Mouse (Mus musculus): ENCODE results near the gene Wnk2. TPM values are rescaled to one million over a fixed set of nuclear protein-coding genes. Genes with fewer than 3 reads are reported as not detected.
"Not testable (repeated sequence)": the region's sequence is repeated elsewhere in the genome, so short reads cannot be mapped to it uniquely, and the experiment has no call there.

The Wnk2 gene
- polyA plus RNA-seq, 1 experiment from 2014 or later: 16.0 TPM

GRCm38 (mm10) chr13:49054753-49055152, 93.1 kb downstream of the Wnk2 start:
- ATAC-seq (ENCODE audit: low FRiP score); H3K4me2 ChIP-seq (replicated peaks); H3K27ac ChIP-seq; H3K9me3 ChIP-seq (replicated peaks); H3K9ac ChIP-seq; H3K4me3 ChIP-seq; H3K27me3 ChIP-seq; H3K4me1 ChIP-seq: not testable (repeated sequence)
- H3K36me3 ChIP-seq: peaks cover 42% of the 10 kb centered on the region

GRCm38 (mm10) chr13:49053333-49053732, 94.5 kb downstream of the Wnk2 start:
- H3K9me3 ChIP-seq (replicated peaks): no peaks in the 10 kb centered on the region
- H3K9ac ChIP-seq: no peak overlapping the region
- no peak for ATAC-seq (ENCODE audit: low FRiP score)
- H3K36me3 ChIP-seq: peaks cover 33% of the 10 kb centered on the region
- no peaks in the 10 kb centered on the region for H3K27me3 ChIP-seq
- no peak overlapping the region for H3K27ac ChIP-seq
- no peak overlapping the region for H3K4me3 ChIP-seq
- H3K4me2 ChIP-seq (replicated peaks): no peak overlapping the region
- WGBS: 82% methylated on average over 2 of the region's 2 CpGs
- H3K4me1 ChIP-seq: no peaks in the 10 kb centered on the region

GRCm38 (mm10) chr13:49052512-49052911, 95.3 kb downstream of the Wnk2 start:
- no peak overlapping the region for H3K4me3 ChIP-seq
- H3K36me3 ChIP-seq: peaks cover 32% of the 10 kb centered on the region
- WGBS: 46% methylated on average over 9 of the region's 9 CpGs

DNA sequence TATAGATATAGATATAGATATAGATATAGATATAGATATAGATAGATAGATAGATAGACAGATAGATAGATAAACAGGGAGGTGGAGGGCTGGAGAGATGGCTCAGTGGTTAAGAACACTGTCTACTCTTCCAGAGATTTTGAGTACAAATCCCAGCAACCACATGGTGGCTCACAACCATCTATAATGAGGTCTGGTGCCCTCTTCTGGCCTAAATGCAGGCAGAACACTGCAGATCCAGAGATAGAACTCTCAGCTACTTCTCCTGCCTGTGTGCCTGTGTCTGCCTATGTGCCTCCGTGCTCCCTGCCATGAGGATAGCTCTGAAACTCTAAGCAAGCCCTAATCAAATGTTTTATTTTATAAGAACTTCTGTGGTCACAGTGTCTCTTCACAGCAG, 100.4 kb downstream of the Wnk2 start:
- H3K9ac ChIP-seq: no peak overlapping the region
- H3K27ac ChIP-seq: no peak overlapping the region
- no peaks in the 10 kb centered on the region for H3K27me3 ChIP-seq
- no peak overlapping the region for H3K4me3 ChIP-seq
- ATAC-seq (ENCODE audit: low FRiP score): no peak
- 82% methylated on average over 1 of the region's 1 CpGs for WGBS
- H3K4me2 ChIP-seq (replicated peaks): no peak overlapping the region
- peaks cover 16% of the 10 kb centered on the region for H3K4me1 ChIP-seq
- H3K9me3 ChIP-seq (replicated peaks): no peaks in the 10 kb centered on the region
- H3K36me3 ChIP-seq: peaks cover 21% of the 10 kb centered on the region

More at GRCm38 (mm10) chr13:49052512-49052911, 95.3 kb downstream of the Wnk2 start:
- Histone ChIP-seq H3K4me1 (no peaks in the 10 kb centered on the region), H3K27ac (no peak overlapping the region), H3K4me2 (replicated peaks) (no peak overlapping the region), H3K27me3 (no peaks in the 10 kb centered on the region), H3K9me3 (replicated peaks) (no peaks in the 10 kb centered on the region), H3K9ac (no peak overlapping the region)
- ATAC-seq (ENCODE audit: low FRiP score): no peak

- WGBS: 30% methylated on average over 10 of the region's 10 CpGs
- Histone ChIP-seq H3K9me3 (replicated peaks) (no peaks in the 10 kb centered on the region), H3K4me1 (peaks cover 16% of the 10 kb centered on the region), H3K36me3 (peaks cover 24% of the 10 kb centered on the region), H3K9ac (peak overlapping the region; percentile 29), H3K27ac (peak overlapping the region; percentile 69), H3K4me2 (replicated peaks) (no peak overlapping the region), H3K27me3 (no peaks in the 10 kb centered on the region), H3K4me3 (no peak overlapping the region)
- no peak for ATAC-seq (ENCODE audit: low FRiP score)
Observed at GRCm38 (mm10) chr13:49044145-49044561, 103.7 kb downstream of the Wnk2 start.

DNA sequence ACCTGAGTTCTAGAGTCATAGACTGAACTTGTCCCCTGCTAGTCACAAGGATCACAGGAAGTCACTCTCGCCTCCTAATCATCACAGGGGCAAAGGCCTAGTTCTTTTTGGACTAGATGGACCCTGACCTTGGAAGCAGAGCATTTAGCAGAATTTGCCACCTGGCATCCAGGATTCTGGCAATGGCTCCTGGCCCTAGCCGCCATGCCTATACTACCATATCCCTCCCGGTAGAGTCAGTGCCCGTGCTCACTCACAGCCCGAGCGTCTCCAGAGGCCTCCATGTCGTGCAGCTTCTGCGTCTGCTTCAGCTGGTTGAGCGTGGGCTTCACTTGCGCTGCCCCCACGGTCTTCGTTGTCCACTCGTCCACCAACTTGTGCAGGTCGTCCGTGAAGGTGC, 105.4 kb downstream of the Wnk2 start:
- ATAC-seq (ENCODE audit: low FRiP score): no peak
- no peak overlapping the region for H3K4me2 ChIP-seq (replicated peaks)
- 96% methylated on average over 15 of the region's 15 CpGs for WGBS
- peaks cover 25% of the 10 kb centered on the region for H3K4me1 ChIP-seq
- H3K27me3 ChIP-seq: no peaks in the 10 kb centered on the region
- peaks cover 26% of the 10 kb centered on the region for H3K36me3 ChIP-seq
- H3K9ac ChIP-seq: no peak overlapping the region
- H3K27ac ChIP-seq: no peak overlapping the region
- no peaks in the 10 kb centered on the region for H3K9me3 ChIP-seq (replicated peaks)
- H3K4me3 ChIP-seq: no peak overlapping the region

GRCm38 (mm10) chr13:49036928-49037574, 110.8 kb downstream of the Wnk2 start:
- Histone ChIP-seq H3K27me3 (no peaks in the 10 kb centered on the region), H3K36me3 (peaks cover 35% of the 10 kb centered on the region), H3K4me1 (peaks cover 19% of the 10 kb centered on the region), H3K4me3 (no peak overlapping the region), H3K4me2 (replicated peaks) (no peak overlapping the region), H3K27ac (0 out of 2 replicates have a peak overlapping the region, but pooled peaks have one; percentile 5), H3K9ac (no peak overlapping the region), H3K9me3 (replicated peaks) (no peaks in the 10 kb centered on the region)
- 85% methylated on average over 7 of the region's 7 CpGs for WGBS
- ATAC-seq (ENCODE audit: low FRiP score): no peak

DNA sequence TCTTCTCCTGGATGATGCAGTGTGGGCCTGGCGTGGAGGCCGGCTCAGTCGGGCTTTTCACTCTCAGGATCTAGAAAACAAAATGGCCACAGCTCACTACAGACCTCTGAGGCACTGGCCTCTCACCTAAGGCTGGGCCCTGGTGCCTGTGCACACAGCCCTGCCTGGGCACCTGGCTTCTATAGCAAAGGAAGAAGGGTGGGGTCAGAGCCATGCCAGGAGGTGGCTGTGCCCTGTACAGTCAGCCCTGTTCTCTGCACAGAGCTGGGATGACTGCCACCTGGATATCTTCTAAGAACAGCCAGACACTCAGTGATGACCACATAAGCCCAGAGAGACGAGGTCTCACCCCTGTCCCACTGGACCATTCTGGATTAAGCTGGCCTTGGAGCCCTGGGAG, 111.4 kb downstream of the Wnk2 start:
- Histone ChIP-seq H3K4me3 (no peak overlapping the region), H3K4me2 (replicated peaks) (no peak overlapping the region), H3K4me1 (peaks cover 19% of the 10 kb centered on the region), H3K36me3 (peaks cover 31% of the 10 kb centered on the region), H3K27ac (no peak overlapping the region), H3K9ac (no peak overlapping the region), H3K27me3 (no peaks in the 10 kb centered on the region), H3K9me3 (replicated peaks) (peaks cover 2% of the 10 kb centered on the region; the same call in 1 of the 2 replicates)
- WGBS: 91% methylated on average over 4 of the region's 4 CpGs
- ATAC-seq (ENCODE audit: low FRiP score): 0 out of 2 replicates have a peak, but pooled peaks have one; percentile 30

DNA sequence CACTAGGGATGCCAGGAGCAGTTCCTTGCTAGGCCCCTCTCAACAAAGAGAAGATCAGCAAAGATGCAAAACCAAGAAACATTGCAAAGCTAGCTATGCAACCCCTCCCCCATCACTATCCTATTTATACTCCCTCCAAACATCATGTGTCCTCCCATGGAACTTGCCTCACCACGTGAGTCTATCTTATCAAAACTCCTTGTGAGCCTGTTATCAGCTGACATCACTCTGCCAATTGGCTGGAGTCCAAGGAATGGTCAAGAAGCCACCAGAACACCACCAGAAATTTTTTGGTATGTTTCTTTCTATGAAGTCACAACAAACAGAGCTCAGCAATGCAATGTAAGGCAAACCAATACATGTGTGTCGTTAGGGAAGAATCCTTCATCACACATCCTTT, 116.8 kb downstream of the Wnk2 start:
- Histone ChIP-seq H3K9me3 (replicated peaks) (peaks cover 5% of the 10 kb centered on the region; the same call in 1 of the 2 replicates), H3K27ac (no peak overlapping the region), H3K27me3 (no peaks in the 10 kb centered on the region), H3K4me3 (no peak overlapping the region), H3K4me1 (no peaks in the 10 kb centered on the region), H3K36me3 (peaks cover 10% of the 10 kb centered on the region), H3K9ac (no peak overlapping the region), H3K4me2 (replicated peaks) (no peak overlapping the region)
- whole genome bisulfite sequencing: 89% methylated on average over 2 of the region's 2 CpGs
- ATAC-seq (ENCODE audit: low FRiP score): no peak

DNA sequence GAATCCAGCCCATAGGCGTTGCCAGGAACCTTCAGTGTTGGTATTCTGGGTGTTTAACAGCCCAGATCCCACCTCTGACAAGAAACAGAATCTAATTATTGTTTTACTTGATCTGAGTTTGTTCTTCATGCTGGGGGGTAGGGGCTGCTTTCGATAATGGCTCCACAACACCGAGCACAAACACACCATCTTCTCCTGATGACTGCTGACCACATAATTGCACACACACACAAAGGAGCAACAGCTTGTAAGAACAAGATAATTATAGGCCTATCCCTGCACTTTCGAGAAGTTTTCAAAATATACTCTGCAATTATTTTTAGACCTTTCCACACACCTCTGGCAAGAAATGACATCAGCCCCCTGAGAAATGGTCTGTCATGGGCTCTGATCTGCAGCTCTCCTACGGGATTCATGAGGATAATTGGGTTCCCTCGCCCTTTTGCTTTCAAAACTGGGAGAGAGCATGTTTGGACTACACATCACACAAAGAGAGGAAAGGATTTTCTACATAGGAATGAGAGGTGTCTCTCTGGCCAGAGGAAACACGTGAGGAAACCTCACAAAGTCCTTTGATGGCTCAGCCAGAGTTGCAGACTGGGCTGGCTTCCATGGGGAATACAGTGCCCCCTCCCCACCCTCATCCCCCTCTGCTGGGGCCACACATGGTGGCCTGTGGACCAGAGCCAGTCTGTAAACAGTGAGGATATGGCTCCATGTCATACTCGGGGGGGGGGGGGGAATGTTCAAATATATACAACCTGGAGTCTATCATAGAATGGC, 118.9 kb downstream of the Wnk2 start:
- no peak overlapping the region for H3K9ac ChIP-seq
- H3K27me3 ChIP-seq: no peaks in the 10 kb centered on the region
- peaks cover 11% of the 10 kb centered on the region for H3K4me1 ChIP-seq
- no peak for ATAC-seq (ENCODE audit: low FRiP score)
- 63% methylated on average over 8 of the region's 8 CpGs for WGBS
- H3K27ac ChIP-seq: no peak overlapping the region
- H3K36me3 ChIP-seq: no peaks in the 10 kb centered on the region
- H3K4me3 ChIP-seq: no peak overlapping the region
- H3K4me2 ChIP-seq (replicated peaks): no peak overlapping the region
- H3K9me3 ChIP-seq (replicated peaks): peaks cover 5% of the 10 kb centered on the region; the same call in 1 of the 2 replicates

DNA sequence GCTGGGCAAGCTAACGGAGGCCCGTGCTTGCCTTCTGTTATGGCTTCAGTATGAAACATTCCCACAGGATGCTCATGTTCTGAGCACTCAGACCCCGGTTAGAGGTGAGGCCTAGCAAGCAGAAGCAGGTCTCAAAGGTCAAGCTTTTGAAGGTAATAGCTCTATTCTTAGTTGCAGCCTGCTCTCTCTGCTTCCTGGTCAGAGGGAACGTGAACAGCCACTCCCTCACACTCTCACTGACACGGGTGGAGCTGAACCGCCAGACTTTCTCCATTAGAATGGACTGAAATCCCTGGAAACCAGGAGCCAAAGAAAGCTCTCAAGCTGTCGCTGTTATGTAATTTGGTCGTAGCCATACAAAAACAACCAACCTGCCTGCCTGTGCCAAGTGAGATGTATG, 120.8 kb downstream of the Wnk2 start:
- no peaks in the 10 kb centered on the region for H3K27me3 ChIP-seq
- ATAC-seq (ENCODE audit: low FRiP score): no peak
- H3K4me2 ChIP-seq (replicated peaks): no peak overlapping the region
- H3K4me1 ChIP-seq: peaks cover 11% of the 10 kb centered on the region
- 87% methylated on average over 8 of the region's 8 CpGs for WGBS
- no peak overlapping the region for H3K4me3 ChIP-seq
- no peak overlapping the region for H3K27ac ChIP-seq
- peaks cover 5% of the 10 kb centered on the region; the same call in 1 of the 2 replicates for H3K9me3 ChIP-seq (replicated peaks)
- no peaks in the 10 kb centered on the region for H3K36me3 ChIP-seq
- H3K9ac ChIP-seq: no peak overlapping the region

- Histone ChIP-seq H3K9me3 (replicated peaks) (no peaks in the 10 kb centered on the region), H3K4me2 (replicated peaks) (no peak overlapping the region), H3K9ac (no peak overlapping the region), H3K27me3 (no peaks in the 10 kb centered on the region), H3K36me3 (no peaks in the 10 kb centered on the region), H3K4me1 (peaks cover 11% of the 10 kb centered on the region), H3K27ac (no peak overlapping the region), H3K4me3 (no peak overlapping the region)
- 18% methylated on average over 1 of the region's 1 CpGs for WGBS
- no peak for ATAC-seq (ENCODE audit: low FRiP score)
Observed at GRCm38 (mm10) chr13:49025521-49025920, 122.3 kb downstream of the Wnk2 start.

Measured in hindbrain, embryonic 12.5 days (tissue).